Mouse (Mus musculus) brain, embryonic 14.5 days (tissue): Measurements from ENCODE around the gene Id3.

Source experiments
- CTCF ChIP-seq: fragments of 200-500 bp; IDR thresholded peaks from 2 replicates; pipeline ENCODE4 v1.5.1; 2012; ENCODE audit warnings: inconsistent platforms, mild to moderate bottlenecking, moderate library complexity, borderline replicate concordance; ENCODE audit not compliant: insufficient read depth, insufficient read length; ENCODE audit errors: extremely low read depth
- POLR2A ChIP-seq: fragments of 200-500 bp; IDR thresholded peaks from 2 replicates; pipeline ENCODE4 v1.6.1; 2012; ENCODE audit warnings: mild to moderate bottlenecking, inconsistent platforms, borderline replicate concordance; ENCODE audit not compliant: poor library complexity, insufficient read depth, insufficient read length, severe bottlenecking; ENCODE audit errors: extremely low read depth

- no peak for TF ChIP-seq POLR2A
- TF ChIP-seq CTCF: no peak
These were observed 35.2 kb downstream of the Id3 start for GRCm38 (mm10) chr4:136178475-136178921.
